Mouse (Mus musculus) spleen, adult 2 months (tissue): ENCODE measurements around the gene Ankrd60. TPM values are rescaled to one million over a fixed set of nuclear protein-coding genes. Genes with fewer than 3 reads are reported as not detected.

ENCODE experiments used
- DNase-seq, 2 experiments: peaks; one replicate each; pipeline versions ENCODE4 v3.0.0 to v3.0.0-alpha.2; 2012 to 2021; ENCODE audit warnings: low spot score in 2 of 2, low read depth in 1 of 2
- H3K27ac ChIP-seq: fragments of 200-500 bp; 2 replicates; pipeline ENCODE4 v1.5.1; 2012; ENCODE audit warnings: low read length, inconsistent platforms; ENCODE audit not compliant: insufficient read depth
- H3K27me3 ChIP-seq: fragments of 200-500 bp; 2 replicates; pipeline ENCODE4 v1.6.1; 2012; ENCODE audit warnings: mild to moderate bottlenecking, moderate library complexity, low read length, inconsistent platforms; ENCODE audit not compliant: control insufficient read depth, insufficient read depth
- H3K36me3 ChIP-seq: fragments of 200-500 bp; 2 replicates; pipeline ENCODE4 v1.6.1; 2012; ENCODE audit warnings: mild to moderate bottlenecking, low read length, inconsistent platforms; ENCODE audit not compliant: control insufficient read depth, insufficient read depth
- H3K4me1 ChIP-seq: fragments of 200-500 bp; 2 replicates; pipeline ENCODE4 v1.6.1; 2011; ENCODE audit warnings: inconsistent platforms; ENCODE audit not compliant: control insufficient read depth, insufficient read depth, insufficient read length
- H3K4me3 ChIP-seq: fragments of 200-500 bp; 2 replicates; pipeline ENCODE4 v1.5.1; 2011; ENCODE audit warnings: mild to moderate bottlenecking, inconsistent platforms; ENCODE audit not compliant: insufficient read depth, insufficient read length; ENCODE audit errors: extremely low read depth
- CTCF ChIP-seq: fragments of 200-500 bp; IDR thresholded peaks from 2 replicates; pipeline ENCODE4 v1.5.1; 2011; ENCODE audit warnings: mild to moderate bottlenecking, inconsistent platforms; ENCODE audit not compliant: insufficient read depth, insufficient read length, insufficient replicate concordance; ENCODE audit errors: extremely low read depth
- POLR2A ChIP-seq: fragments of 200-500 bp; IDR thresholded peaks from 2 replicates; pipeline ENCODE4 v1.6.1; 2011; ENCODE audit warnings: low read depth, low read length, inconsistent platforms
- WGBS: fragments of 180-500 bp; shearing (Covaris S2); methylation state at CpG from one replicate; pipeline ENCODE4 v1.1.7; 2018; 5-methylcytosine and 5-hydroxymethylcytosine counted together
- polyA plus RNA-seq: library from polyadenylated mRNA; depleted of rRNA; stranded (reverse); fragments of >200 nt; gene quantifications from 2 replicates; pipeline ENCODE4 v1.2.3, GENCODE M21; 2012

The Ankrd60 gene
- polyA plus RNA-seq, 1 experiment: not detected

DNA sequence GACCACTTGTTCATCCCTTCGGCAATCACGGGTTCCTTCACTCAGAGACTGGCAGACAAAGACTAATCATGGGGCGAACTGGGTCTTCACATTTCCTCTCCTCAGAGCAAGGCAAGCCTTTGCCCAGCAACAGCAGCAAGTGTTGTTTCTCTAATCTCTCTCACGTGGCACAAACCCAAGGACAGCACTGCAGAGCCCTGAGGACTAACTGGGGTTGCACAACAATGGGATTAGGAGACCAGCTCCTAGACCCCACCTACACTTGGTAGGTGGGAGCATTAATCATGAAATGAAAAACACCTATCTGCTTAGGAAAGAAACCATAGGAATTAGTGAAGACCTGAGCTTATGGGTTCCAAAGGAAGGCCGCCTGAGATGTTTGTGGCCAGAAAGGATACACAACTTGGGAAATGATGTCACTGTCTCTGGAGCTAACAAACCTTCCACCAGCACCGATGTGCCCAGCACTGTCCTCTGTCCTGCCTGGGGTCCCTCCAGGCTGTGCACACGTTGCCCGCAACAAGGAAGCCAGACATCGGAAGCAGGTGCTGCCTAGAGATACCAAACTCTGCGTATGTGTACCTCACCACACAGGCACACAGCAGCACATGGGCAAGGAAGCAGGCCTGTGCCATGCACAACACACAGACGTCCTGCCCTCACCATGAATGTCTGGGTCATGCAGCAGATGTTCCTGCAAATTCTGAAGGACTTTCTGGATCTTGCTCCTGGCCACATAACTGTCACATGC, 16.3 kb upstream of the Ankrd60 start:
- WGBS: 91% methylated on average over 11 of the region's 11 CpGs
- no peaks in the 10 kb centered on the region for H3K4me1 ChIP-seq
- H3K27ac ChIP-seq: no peak overlapping the region
- no peaks in the 10 kb centered on the region; the same call in none of the 2 replicates for H3K36me3 ChIP-seq
- DNase-seq: no peak
- no peak overlapping the region for H3K4me3 ChIP-seq
- TF ChIP-seq POLR2A (no peak), CTCF (no peak)
- no peaks in the 10 kb centered on the region for H3K27me3 ChIP-seq

DNA sequence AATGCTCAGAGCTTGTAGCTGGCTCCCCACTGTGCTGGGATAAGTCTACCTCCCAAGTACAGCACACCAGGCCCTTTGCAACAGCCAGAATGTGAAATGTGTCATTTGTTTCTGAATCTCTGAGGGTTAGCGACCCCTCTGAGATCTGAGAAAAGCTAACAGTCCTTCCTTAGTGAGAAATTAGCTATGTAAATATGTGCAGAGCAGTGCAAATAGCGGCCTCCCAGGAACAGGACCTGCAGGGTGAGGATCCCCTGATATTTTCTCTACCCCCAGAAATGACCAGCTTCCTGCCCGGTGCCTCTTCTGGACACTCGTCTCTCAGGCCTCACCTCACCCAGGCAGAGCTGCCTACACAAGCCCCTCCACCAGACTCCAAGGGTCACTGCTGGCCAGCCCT, 15.7 kb upstream of the Ankrd60 start:
- Histone ChIP-seq H3K27ac (no peak overlapping the region), H3K36me3 (no peaks in the 10 kb centered on the region; the same call in none of the 2 replicates), H3K4me3 (no peak overlapping the region), H3K4me1 (no peaks in the 10 kb centered on the region), H3K27me3 (no peaks in the 10 kb centered on the region)
- no peak for DNase-seq
- 91% methylated on average over 4 of the region's 4 CpGs for WGBS
- no peak for TF ChIP-seq POLR2A
- no peak for TF ChIP-seq CTCF

DNA sequence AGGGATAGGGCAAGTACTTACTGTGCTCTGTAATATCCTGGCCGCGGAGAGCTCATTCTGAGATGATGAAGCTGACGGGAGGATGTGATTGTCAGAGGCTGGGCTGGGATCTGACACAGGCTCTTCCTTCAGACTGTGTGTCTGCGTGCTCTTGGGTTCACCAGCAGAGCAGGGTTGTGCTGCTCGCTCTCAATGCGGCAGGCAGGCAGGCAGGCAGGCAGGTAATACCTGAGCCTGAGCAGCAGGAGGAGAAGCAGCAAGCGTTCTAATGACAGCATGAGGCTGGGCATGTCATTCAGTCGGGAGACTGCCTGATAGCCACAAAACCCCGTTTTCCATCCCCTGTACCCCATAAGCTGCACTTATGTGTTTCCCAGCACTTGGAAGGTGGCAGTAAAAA, 14.6 kb upstream of the Ankrd60 start:
- no peak overlapping the region for H3K4me3 ChIP-seq
- 93% methylated on average over 9 of the region's 9 CpGs for WGBS
- no peaks in the 10 kb centered on the region for H3K27me3 ChIP-seq
- TF ChIP-seq POLR2A (no peak), CTCF (no peak)
- no peaks in the 10 kb centered on the region; the same call in none of the 2 replicates for H3K36me3 ChIP-seq
- no peak overlapping the region for H3K27ac ChIP-seq
- H3K4me1 ChIP-seq: no peaks in the 10 kb centered on the region
- DNase-seq: no peak

DNA sequence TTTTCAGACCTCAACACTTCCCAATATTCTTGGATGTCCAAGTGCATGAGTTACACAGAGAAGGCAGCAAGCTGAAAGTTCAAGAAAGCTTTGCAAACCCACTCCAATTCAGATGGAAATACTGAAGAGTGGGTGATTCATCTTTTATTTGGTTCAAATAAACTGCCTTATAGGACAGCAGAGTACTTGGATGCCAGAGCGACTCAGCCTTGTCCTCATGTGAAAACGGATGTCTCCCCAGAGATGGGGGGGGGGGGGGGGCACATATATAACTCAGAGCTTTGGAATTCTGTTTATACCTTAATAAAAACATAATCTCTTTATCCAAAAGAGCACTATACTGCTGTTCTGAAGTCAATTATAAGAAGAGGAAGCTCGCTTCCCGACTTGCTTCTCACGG, 9.2 kb upstream of the Ankrd60 start:
- DNase-seq: no peak
- no peaks in the 10 kb centered on the region; the same call in 1 of the 2 replicates for H3K4me1 ChIP-seq
- TF ChIP-seq CTCF (no peak), POLR2A (no peak)
- H3K4me3 ChIP-seq: no peak overlapping the region
- H3K27me3 ChIP-seq: peaks cover 11% of the 10 kb centered on the region
- H3K36me3 ChIP-seq: no peaks in the 10 kb centered on the region
- H3K27ac ChIP-seq: no peak overlapping the region
- 90% methylated on average over 5 of the region's 5 CpGs for WGBS

DNA sequence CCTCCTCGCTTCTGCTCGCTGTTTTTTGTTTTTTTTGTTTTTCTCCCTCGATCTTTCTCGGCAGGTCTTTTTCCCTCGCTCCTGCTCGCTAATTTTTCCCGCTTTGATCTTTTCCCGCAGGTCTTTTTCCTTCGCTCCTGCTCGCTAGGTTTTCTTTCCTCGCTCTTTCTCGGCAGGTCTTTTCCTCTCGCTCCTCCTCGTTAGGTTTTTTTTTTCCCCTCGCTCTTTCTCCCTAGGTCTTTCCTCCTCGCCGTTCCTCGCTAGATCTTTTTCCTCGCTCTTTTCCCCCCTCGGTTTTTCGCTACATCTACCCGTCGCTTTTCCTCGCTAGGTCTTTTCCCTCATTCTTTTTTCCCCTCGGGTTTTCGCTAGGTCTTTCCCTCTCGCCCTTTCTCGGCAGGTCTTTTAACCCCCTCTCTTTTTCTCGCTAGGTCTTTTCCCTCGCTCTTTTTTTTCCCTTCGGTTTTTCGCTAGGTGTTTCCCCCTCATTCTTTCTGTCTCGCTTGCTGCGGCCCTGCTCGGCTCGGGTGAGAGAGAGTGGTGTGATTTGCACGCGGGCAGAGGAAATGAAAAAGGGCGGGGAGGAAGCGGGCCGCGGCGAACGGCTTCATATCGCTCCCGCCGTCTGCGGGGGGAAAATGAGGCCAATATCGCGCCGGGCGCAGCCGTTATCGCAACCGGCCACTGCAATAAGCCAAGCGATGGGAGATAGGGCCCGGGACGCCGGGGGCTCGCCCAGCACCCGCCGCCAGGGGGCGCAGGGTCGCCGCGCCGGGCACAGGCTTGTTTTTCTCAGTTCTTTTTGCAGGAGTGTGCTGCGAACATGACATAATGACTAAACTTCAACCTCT, 8.2 kb upstream of the Ankrd60 start:
- Histone ChIP-seq H3K4me3 (peak overlapping the region; percentile 51), H3K36me3 (no peaks in the 10 kb centered on the region), H3K27ac (no peak overlapping the region), H3K4me1 (no peaks in the 10 kb centered on the region; the same call in 1 of the 2 replicates), H3K27me3 (peaks cover 11% of the 10 kb centered on the region)
- peak in 1 of 2 experiments; percentile 64 for DNase-seq
- WGBS: 2% methylated on average over 68 of the region's 68 CpGs
- peak; percentile 74 for TF ChIP-seq CTCF
- TF ChIP-seq POLR2A: no peak

DNA sequence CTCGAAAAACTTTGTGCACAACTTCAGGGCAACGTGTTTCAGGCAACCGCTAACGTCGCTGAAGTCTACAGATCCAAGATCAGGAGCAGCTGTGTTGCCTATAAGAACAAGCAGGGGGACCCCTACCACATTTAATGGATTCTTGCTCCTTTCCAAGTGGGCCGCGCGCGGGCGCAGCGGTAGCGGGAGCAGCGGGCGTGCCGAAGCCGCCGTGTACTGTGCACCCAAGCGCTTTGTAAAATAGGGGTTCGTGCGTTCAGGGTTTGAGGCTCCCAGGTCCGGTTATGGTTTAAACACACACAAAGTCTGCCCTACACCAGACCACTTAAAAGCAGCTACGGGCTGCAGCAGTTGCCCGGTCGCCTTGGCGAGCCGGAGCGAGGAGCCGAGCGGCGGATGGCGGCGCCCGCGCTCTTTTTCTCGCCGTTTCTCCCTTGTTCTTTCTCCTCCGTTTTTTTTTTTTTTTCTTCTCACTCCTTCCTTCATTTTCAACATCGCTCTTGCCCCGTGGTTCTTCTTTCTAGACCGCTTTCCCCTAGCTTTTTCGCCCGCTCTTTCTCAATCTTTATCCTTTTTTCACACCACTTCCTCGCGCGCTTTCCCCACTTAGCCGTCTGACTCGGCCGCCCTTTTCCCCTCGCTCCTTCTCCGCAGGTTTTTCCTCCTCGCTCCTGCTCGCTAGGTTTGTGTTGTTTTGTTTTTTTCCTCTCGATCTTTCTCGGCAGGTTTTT, 7.4 kb upstream of the Ankrd60 start:
- peaks cover 11% of the 10 kb centered on the region for H3K27me3 ChIP-seq
- H3K4me3 ChIP-seq: peak overlapping the region; percentile 51; the same call in 1 of the 2 replicates
- TF ChIP-seq CTCF (no peak), POLR2A (no peak)
- 9% methylated on average over 54 of the region's 54 CpGs for WGBS
- H3K36me3 ChIP-seq: no peaks in the 10 kb centered on the region
- no peak overlapping the region for H3K27ac ChIP-seq
- no peaks in the 10 kb centered on the region; the same call in 1 of the 2 replicates for H3K4me1 ChIP-seq
- no peak for DNase-seq
